Mouse (Mus musculus): ENCODE results near the gene Trem3. TPM values are rescaled to one million over a fixed set of nuclear protein-coding genes. Genes with fewer than 3 reads are reported as not detected.

Gene Trem3
- polyA plus RNA-seq (2016; fragmentation: Nextera tagmentation; extraction: Ambion mirVana), result not detected in 2 replicates

DNA sequence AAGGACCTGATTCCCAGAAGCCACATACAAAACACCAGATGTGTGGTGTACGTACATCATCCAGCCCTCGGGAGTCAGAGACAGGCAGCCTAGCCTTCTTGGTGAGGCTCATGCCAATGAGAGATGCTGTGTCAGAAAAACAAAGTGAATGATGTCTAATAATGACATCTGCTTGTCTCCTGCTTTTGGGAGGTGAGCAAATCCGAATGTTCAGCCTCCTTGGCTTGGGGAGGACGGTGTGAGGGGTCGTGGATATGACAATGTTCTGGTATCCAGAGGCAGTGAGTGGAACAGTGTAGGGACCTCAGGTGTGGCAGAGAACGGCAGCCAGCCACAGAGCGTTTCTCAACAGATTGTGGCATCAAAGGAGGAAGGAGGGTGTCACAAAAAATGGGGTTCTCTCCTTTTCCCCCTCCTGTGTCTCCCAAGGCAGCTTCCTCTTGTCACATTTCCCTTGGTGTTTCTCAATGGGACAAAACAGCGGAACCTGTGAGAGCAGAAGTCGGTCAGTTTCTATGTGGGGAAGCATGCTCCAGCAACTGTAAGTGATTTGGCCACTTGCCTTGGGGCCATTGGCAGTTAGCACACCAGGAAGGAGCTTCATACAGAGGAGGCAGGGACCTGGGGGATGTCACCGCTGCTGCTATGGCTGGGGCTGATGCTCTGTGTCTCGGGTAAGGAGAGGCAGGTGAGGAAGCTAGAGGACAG is at the start of gene Trem3:
Gene Trem3 (plus strand): TSS at position 557 of the 708 bp plus-strand sequence.
- H3K27ac ChIP-seq, result no peak within 1 kb of the TSS
- H3K4me3 ChIP-seq, result no peak within 1 kb of the TSS
- no peaks in the 10 kb centered on the region for H3K27me3 ChIP-seq (ENCODE audit: insufficient read depth, poor library complexity, severe bottlenecking)
- no peaks in the 10 kb centered on the region for H3K9me3 ChIP-seq
- no peak for DNase-seq (ENCODE audit: low spot score)
- no peaks in the 10 kb centered on the region for H3K36me3 ChIP-seq
- no peaks in the 10 kb centered on the region for H3K4me1 ChIP-seq (replicated peaks)
- WGBS, result 88% methylated on average over 11 of the region's 11 CpGs

- Histone ChIP-seq H3K27me3 (ENCODE audit: insufficient read depth, poor library complexity, severe bottlenecking) (no peaks in the 10 kb centered on the region), H3K4me1 (replicated peaks) (no peaks in the 10 kb centered on the region), H3K9me3 (peaks cover 22% of the 10 kb centered on the region), H3K4me3 (no peak overlapping the region), H3K36me3 (no peaks in the 10 kb centered on the region), H3K27ac (no peak overlapping the region)
- DNase-seq (ENCODE audit: low spot score), result no peak
- WGBS, result 95% methylated on average over 12 of the region's 12 CpGs
Observed at GRCm38 (mm10) chr17:48203086-48203485, 44.5 kb upstream of the Trem3 start.

GRCm38 (mm10) chr17:48212596-48212995 is 35.0 kb upstream of the Trem3 start:
- H3K27me3 ChIP-seq (ENCODE audit: insufficient read depth, poor library complexity, severe bottlenecking), result no peaks in the 10 kb centered on the region
- 0 out of 2 replicates have a peak, but pooled peaks cover 3% of the 10 kb centered on the region for H3K9me3 ChIP-seq
- H3K36me3 ChIP-seq, result no peaks in the 10 kb centered on the region
- H3K4me1 ChIP-seq (replicated peaks), result no peaks in the 10 kb centered on the region
- DNase-seq (ENCODE audit: low spot score), result no peak
- no peak overlapping the region for H3K27ac ChIP-seq
- WGBS, result 94% methylated on average over 12 of the region's 12 CpGs
- no peak overlapping the region for H3K4me3 ChIP-seq

DNA sequence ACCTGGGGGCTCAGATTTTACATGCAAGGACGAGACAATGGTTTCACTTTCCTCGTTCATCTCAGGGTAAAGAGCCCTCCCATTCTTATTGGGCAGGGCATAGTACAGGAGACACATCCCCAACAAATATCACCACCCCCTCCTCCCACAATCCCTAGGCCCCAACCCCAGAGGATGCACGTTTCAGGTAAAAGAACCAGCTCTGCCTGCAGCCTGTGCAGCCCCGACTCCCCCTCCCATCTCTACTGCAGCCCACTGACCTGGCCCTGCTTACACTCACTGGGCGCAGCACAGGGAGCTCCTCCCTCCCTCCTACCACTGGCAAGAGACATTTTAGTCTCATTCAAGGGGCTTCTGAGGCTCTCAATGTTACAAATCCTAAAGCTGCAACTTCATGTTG is 34.1 kb upstream of the Trem3 start:
- Histone ChIP-seq H3K36me3 (no peaks in the 10 kb centered on the region), H3K27ac (no peak overlapping the region), H3K4me1 (replicated peaks) (no peaks in the 10 kb centered on the region), H3K4me3 (no peak overlapping the region), H3K27me3 (ENCODE audit: insufficient read depth, poor library complexity, severe bottlenecking) (no peaks in the 10 kb centered on the region), H3K9me3 (peaks cover 6% of the 10 kb centered on the region; the same call in 1 of the 2 replicates)
- DNase-seq (ENCODE audit: low spot score), result no peak
- 76% methylated on average over 5 of the region's 5 CpGs for WGBS

GRCm38 (mm10) chr17:48215429-48215828 is 32.1 kb upstream of the Trem3 start:
- H3K4me1 ChIP-seq (replicated peaks), result no peaks in the 10 kb centered on the region
- no peak for DNase-seq (ENCODE audit: low spot score)
- no peak overlapping the region for H3K27ac ChIP-seq
- no peaks in the 10 kb centered on the region for H3K27me3 ChIP-seq (ENCODE audit: insufficient read depth, poor library complexity, severe bottlenecking)
- 91% methylated on average over 1 of the region's 1 CpGs for WGBS
- H3K9me3 ChIP-seq, result peaks cover 6% of the 10 kb centered on the region; the same call in 1 of the 2 replicates
- no peaks in the 10 kb centered on the region for H3K36me3 ChIP-seq
- H3K4me3 ChIP-seq, result no peak overlapping the region

DNA sequence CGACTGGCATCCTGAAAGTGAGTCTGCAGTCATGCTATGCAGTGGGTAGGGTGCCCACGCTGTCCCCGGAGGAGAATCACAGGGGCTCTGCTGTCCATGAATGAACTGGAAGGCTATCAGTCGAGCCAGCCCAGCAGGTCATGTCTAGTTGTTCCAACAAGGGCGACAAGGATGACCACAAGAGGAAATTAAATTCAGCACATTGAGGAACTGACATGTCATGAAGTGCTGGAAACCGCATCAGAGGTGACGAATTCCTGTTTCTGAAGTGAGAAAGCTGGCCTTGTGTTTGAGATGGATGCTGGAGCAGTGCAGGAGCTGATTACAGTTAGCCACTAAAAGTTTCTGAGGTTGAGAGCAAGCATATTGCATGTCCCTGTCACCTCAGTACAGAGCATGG is 16.9 kb upstream of the Trem3 start:
- H3K4me1 ChIP-seq (replicated peaks), result no peaks in the 10 kb centered on the region
- H3K9me3 ChIP-seq, result no peaks in the 10 kb centered on the region
- H3K27ac ChIP-seq, result no peak overlapping the region
- 88% methylated on average over 7 of the region's 7 CpGs for WGBS
- H3K4me3 ChIP-seq, result no peak overlapping the region
- no peaks in the 10 kb centered on the region for H3K36me3 ChIP-seq
- H3K27me3 ChIP-seq (ENCODE audit: insufficient read depth, poor library complexity, severe bottlenecking), result no peaks in the 10 kb centered on the region
- no peak for DNase-seq (ENCODE audit: low spot score)

DNA sequence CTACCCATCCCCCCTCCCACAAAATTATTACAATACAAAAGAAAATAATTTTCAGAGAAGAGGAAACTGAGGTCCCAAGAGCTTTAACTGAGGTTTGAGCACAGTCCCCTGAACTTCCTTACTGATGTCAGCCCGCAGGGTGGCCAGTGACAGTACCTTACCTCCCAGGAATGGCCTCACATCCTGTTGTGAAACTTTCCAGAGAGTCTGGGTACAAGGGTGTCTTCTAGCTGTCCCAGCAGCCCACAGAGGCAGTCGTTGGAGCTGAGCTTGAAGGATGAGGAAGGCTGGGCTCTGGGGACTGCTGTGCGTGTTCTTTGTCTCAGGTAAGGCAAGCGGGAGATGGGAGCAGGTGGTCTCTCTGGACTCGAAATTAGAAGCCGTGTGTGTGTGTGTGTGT is 15.1 kb upstream of the Trem3 start, which contains the start of gene Trem1:
Gene Trem1 (plus strand): TSS at position 251 of the 400 bp plus-strand sequence.
- no peak within 1 kb of the TSS for H3K27ac ChIP-seq
- no peaks in the 10 kb centered on the region for H3K4me1 ChIP-seq (replicated peaks)
- DNase-seq (ENCODE audit: low spot score), result no peak
- H3K9me3 ChIP-seq, result no peaks in the 10 kb centered on the region
- H3K4me3 ChIP-seq, result no peak within 1 kb of the TSS
- no peaks in the 10 kb centered on the region for H3K27me3 ChIP-seq (ENCODE audit: insufficient read depth, poor library complexity, severe bottlenecking)
- H3K36me3 ChIP-seq, result no peaks in the 10 kb centered on the region
- 79% methylated on average over 6 of the region's 6 CpGs for WGBS

GRCm38 (mm10) chr17:48233789-48234188 is 13.8 kb upstream of the Trem3 start:
- 90% methylated on average over 4 of the region's 4 CpGs for WGBS
- DNase-seq (ENCODE audit: low spot score), result no peak
- no peak overlapping the region for H3K27ac ChIP-seq
- no peaks in the 10 kb centered on the region for H3K4me1 ChIP-seq (replicated peaks)
- H3K36me3 ChIP-seq, result no peaks in the 10 kb centered on the region
- no peak overlapping the region for H3K4me3 ChIP-seq
- H3K27me3 ChIP-seq (ENCODE audit: insufficient read depth, poor library complexity, severe bottlenecking), result no peaks in the 10 kb centered on the region
- H3K9me3 ChIP-seq, result 0 out of 2 replicates have a peak, but pooled peaks cover 4% of the 10 kb centered on the region

- Histone ChIP-seq H3K27me3 (ENCODE audit: insufficient read depth, poor library complexity, severe bottlenecking) (no peaks in the 10 kb centered on the region), H3K27ac (no peak overlapping the region), H3K36me3 (no peaks in the 10 kb centered on the region), H3K9me3 (0 out of 2 replicates have a peak, but pooled peaks cover 4% of the 10 kb centered on the region), H3K4me3 (no peak overlapping the region), H3K4me1 (replicated peaks) (no peaks in the 10 kb centered on the region)
- 72% methylated on average over 5 of the region's 5 CpGs for WGBS
- no peak for DNase-seq (ENCODE audit: low spot score)
Observed at GRCm38 (mm10) chr17:48234550-48234949, 13.0 kb upstream of the Trem3 start.

DNA sequence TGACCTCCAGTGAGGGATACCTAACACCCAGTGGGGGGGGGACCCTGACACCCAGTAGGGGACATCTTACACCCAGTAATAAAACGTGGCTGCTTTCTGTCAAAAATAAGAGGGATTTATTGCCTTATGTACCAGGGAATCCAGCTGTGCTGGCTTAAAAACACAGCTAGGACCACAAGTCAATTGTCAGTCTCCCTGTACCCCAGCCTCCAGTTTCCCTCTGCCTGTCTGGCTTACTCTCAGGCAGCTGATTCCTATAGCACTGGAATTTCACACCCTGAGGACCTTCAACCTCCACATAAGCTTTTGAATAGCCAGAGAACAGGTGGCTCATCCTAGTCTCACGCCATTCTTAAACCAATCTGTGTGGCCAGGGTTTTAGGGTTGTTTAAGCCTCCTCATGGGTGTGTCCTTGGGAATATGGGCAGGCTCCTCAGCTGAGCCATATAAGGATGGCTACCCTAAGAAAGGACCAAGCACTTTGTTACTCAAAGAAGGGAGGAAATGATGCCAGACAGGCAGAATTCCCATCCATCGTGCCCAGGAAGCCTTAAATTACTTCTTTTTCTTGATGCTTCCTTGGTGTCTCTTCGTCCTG is 11.7 kb upstream of the Trem3 start:
- no peaks in the 10 kb centered on the region for H3K27me3 ChIP-seq (ENCODE audit: insufficient read depth, poor library complexity, severe bottlenecking)
- 58% methylated on average over 4 of the region's 4 CpGs for WGBS
- H3K4me1 ChIP-seq (replicated peaks), result no peaks in the 10 kb centered on the region
- no peaks in the 10 kb centered on the region for H3K36me3 ChIP-seq
- no peak overlapping the region for H3K27ac ChIP-seq
- 0 out of 2 replicates have a peak, but pooled peaks cover 4% of the 10 kb centered on the region for H3K9me3 ChIP-seq
- DNase-seq (ENCODE audit: low spot score), result no peak
- no peak overlapping the region for H3K4me3 ChIP-seq

GRCm38 (mm10) chr17:48237621-48238020 is 10.0 kb upstream of the Trem3 start:
- Histone ChIP-seq H3K27ac (no peak overlapping the region), H3K4me3 (no peak overlapping the region), H3K36me3 (no peaks in the 10 kb centered on the region), H3K27me3 (ENCODE audit: insufficient read depth, poor library complexity, severe bottlenecking) (no peaks in the 10 kb centered on the region), H3K9me3 (0 out of 2 replicates have a peak, but pooled peaks cover 4% of the 10 kb centered on the region), H3K4me1 (replicated peaks) (no peaks in the 10 kb centered on the region)
- no peak for DNase-seq (ENCODE audit: low spot score)
- WGBS, result 91% methylated on average over 8 of the region's 8 CpGs

- Histone ChIP-seq H3K9me3 (no peaks in the 10 kb centered on the region), H3K4me1 (replicated peaks) (peaks cover 7% of the 10 kb centered on the region; the same call in 1 of the 2 replicates), H3K4me3 (no peak overlapping the region), H3K27ac (no peak overlapping the region), H3K36me3 (no peaks in the 10 kb centered on the region), H3K27me3 (ENCODE audit: insufficient read depth, poor library complexity, severe bottlenecking) (no peaks in the 10 kb centered on the region)
- DNase-seq (ENCODE audit: low spot score), result no peak
Observed at GRCm38 (mm10) chr17:48249039-48249438, 1.5 kb downstream of the Trem3 start.

DNA sequence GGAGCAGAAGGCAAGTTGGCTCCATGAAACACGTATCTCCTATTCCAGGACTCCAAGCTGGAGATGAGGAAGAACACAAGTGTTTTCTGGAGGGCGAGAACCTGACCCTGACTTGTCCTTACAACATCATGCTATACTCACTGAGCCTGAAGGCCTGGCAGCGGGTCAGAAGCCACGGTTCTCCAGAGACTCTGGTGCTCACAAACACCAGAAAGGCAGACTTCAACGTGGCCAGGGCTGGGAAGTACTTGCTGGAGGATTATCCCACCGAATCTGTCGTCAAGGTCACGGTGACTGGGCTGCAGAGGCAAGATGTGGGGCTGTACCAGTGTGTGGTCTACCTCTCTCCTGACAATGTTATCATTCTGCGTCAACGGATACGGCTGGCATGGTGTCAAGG is 1.9 kb downstream of the Trem3 start:
- Histone ChIP-seq H3K27me3 (ENCODE audit: insufficient read depth, poor library complexity, severe bottlenecking) (no peaks in the 10 kb centered on the region), H3K9me3 (no peaks in the 10 kb centered on the region), H3K4me3 (no peak overlapping the region), H3K27ac (no peak overlapping the region), H3K4me1 (replicated peaks) (peaks cover 7% of the 10 kb centered on the region; the same call in 1 of the 2 replicates), H3K36me3 (no peaks in the 10 kb centered on the region)
- DNase-seq (ENCODE audit: low spot score), result no peak
- 83% methylated on average over 11 of the region's 11 CpGs for WGBS

Data from hindbrain, embryonic 10.5 days (tissue).